Comparison of ENCODE assay signal across 8 mouse cellular contexts in the genomic region with DNA sequence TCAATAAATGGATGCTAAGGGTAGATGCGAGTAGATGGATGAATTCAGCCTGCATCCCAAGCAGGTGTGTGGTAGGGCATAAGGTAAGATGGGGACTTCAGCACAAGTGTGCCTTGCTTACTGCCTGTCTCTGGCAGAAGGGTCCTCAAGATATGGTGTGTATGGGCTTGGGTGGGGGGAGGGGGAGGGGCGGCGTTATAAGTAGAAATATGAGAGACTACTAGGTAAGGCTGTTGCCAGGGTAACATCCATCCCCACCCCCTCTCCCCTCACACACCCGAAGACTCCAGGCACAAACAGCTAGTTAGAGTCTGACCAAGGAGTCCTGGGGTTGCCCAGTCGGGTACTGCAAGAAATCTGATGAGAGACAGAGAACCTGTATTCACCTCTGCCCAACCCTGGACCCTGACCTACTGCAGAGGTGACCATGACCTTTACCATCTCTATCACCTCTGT.
DNase-seq lines count a peak whose midpoint lies in the region; ATAC-seq and TF ChIP-seq lines count a peak whose summit lies in the region.
"Had no signal": no experiment of that assay in that cellular context is flagged by ENCODE, and none has a peak within 500 bp of the region (broad histone marks: within the 10 kb centered on the region; RNA-seq: fewer than 3 reads in every experiment).

No protein-coding gene starts in this region.

- H3K27ac ChIP-seq in lung, embryonic 16.5 days (ENCODE audit: low read length): no peak overlapping the region
- H3K27ac ChIP-seq in forebrain, embryonic 16.5 days (ENCODE audit: low read length): no peak overlapping the region
- H3K27ac ChIP-seq in limb, embryonic 14.5 days (replicated peaks; ENCODE audit: low read depth, low read length): peak overlapping the region; percentile 80

- DNase-seq in lung, postnatal 25 days (ENCODE audit: low spot score): no peak
- no peak for DNase-seq in limb, embryonic 14.5 days (ENCODE audit: low spot score)
- peak; percentile 3 for DNase-seq in yolk sac, embryonic 10.5 days (ENCODE audit: low spot score)
- DNase-seq in gastrocnemius, postnatal 36 days: no peak
- no peak for DNase-seq in lung, postnatal 14 days
- DNase-seq: cerebellum, adult 11-12 months had no signal

- H3K9ac ChIP-seq in lung, embryonic 16.5 days (ENCODE audit: low read length): 0 out of 2 replicates have a peak overlapping the region, but pooled peaks have one; percentile 52
- H3K9ac ChIP-seq in forebrain, embryonic 16.5 days (replicated peaks; ENCODE audit: low read depth, low read length): peak overlapping the region; percentile 68
- no peak overlapping the region for H3K9ac ChIP-seq in limb, embryonic 14.5 days (ENCODE audit: low read depth, low read length, severe bottlenecking)

- peaks cover 2% of the 10 kb centered on the region; the same call in 1 of the 2 replicates for H3K27me3 ChIP-seq in lung, embryonic 16.5 days (ENCODE audit: control insufficient read depth, insufficient read depth, low read depth, low read length)
- H3K27me3 ChIP-seq in forebrain, embryonic 16.5 days (replicated peaks; ENCODE audit: control insufficient read depth, insufficient read depth, low read length): 0 out of 2 replicates have a peak, but pooled peaks cover 4% of the 10 kb centered on the region
- H3K27me3 ChIP-seq in limb, embryonic 14.5 days (ENCODE audit: control insufficient read depth, insufficient read depth, low read length): no peaks in the 10 kb centered on the region

- no peak for TF ChIP-seq POLR2A in limb, embryonic 14.5 days (IDR thresholded peaks at IDR 0.05; ENCODE audit: borderline replicate concordance, extremely low read depth, insufficient read depth, insufficient read length)

- peak; percentile 31; the same call in 1 of the 2 replicates for ATAC-seq in lung, embryonic 16.5 days (ENCODE audit: low read depth)
- ATAC-seq in forebrain, embryonic 16.5 days: peak; percentile 65
- 0 out of 2 replicates have a peak, but pooled peaks have one; percentile 23 for ATAC-seq in limb, embryonic 14.5 days (ENCODE audit: low FRiP score, low read depth)

- peak overlapping the region; percentile 77 for H3K4me2 ChIP-seq in lung, embryonic 16.5 days (ENCODE audit: low read depth, low read length)
- H3K4me2 ChIP-seq in forebrain, embryonic 16.5 days (ENCODE audit: low read length): peak overlapping the region; percentile 95
- peak overlapping the region; percentile 77 for H3K4me2 ChIP-seq in limb, embryonic 14.5 days (replicated peaks; ENCODE audit: low read depth, low read length, severe bottlenecking)

- 0 out of 2 replicates have a peak, but pooled peaks cover 4% of the 10 kb centered on the region for H3K4me1 ChIP-seq in lung, embryonic 16.5 days (replicated peaks; ENCODE audit: control insufficient read depth, insufficient read depth, low read length)
- peaks cover 8% of the 10 kb centered on the region for H3K4me1 ChIP-seq in forebrain, embryonic 16.5 days (replicated peaks; ENCODE audit: control insufficient read depth, insufficient read depth, low read length)
- H3K4me1 ChIP-seq in limb, embryonic 14.5 days (ENCODE audit: control insufficient read depth, insufficient read depth, low read length): peaks cover 6% of the 10 kb centered on the region

- WGBS in lung, embryonic 16.5 days: 18% methylated on average over 5 of the region's 5 CpGs
- 33% methylated on average over 5 of the region's 5 CpGs for whole genome bisulfite sequencing in forebrain, embryonic 16.5 days
- 33% methylated on average over 5 of the region's 5 CpGs for WGBS in limb, embryonic 14.5 days

- intact Hi-C loops in gastrocnemius, postnatal 36 days (cut with DNase I): no loop called here

- no peaks in the 10 kb centered on the region for H3K36me3 ChIP-seq in lung, embryonic 16.5 days (ENCODE audit: control insufficient read depth, insufficient read depth, low read length)
- H3K36me3 ChIP-seq in forebrain, embryonic 16.5 days (ENCODE audit: control insufficient read depth, insufficient read depth): no peaks in the 10 kb centered on the region
- no peaks in the 10 kb centered on the region for H3K36me3 ChIP-seq in limb, embryonic 14.5 days (ENCODE audit: control insufficient read depth, insufficient read depth, low read length)

- no peak overlapping the region; the same call in 1 of the 2 replicates for H3K4me3 ChIP-seq in lung, embryonic 16.5 days (ENCODE audit: low read length)
- peak overlapping the region; percentile 49 for H3K4me3 ChIP-seq in forebrain, embryonic 16.5 days (replicated peaks; ENCODE audit: low read length)
- peak overlapping the region; percentile 39 for H3K4me3 ChIP-seq in limb, embryonic 14.5 days (replicated peaks; ENCODE audit: low read length)

- H3K9me3 ChIP-seq in lung, embryonic 16.5 days (ENCODE audit: control insufficient read depth, low read length): no peaks in the 10 kb centered on the region
- H3K9me3 ChIP-seq in forebrain, embryonic 16.5 days (ENCODE audit: control insufficient read depth, low read length): no peaks in the 10 kb centered on the region
- no peaks in the 10 kb centered on the region for H3K9me3 ChIP-seq in limb, embryonic 14.5 days (ENCODE audit: control insufficient read depth, low read length)
